Mouse (Mus musculus) adrenal gland, adult 10 weeks (tissue): Measurements from ENCODE around the gene Hint1. TPM values are rescaled to one million over a fixed set of nuclear protein-coding genes. Genes with fewer than 3 reads are reported as not detected.

Experiments
- polyA plus RNA-seq: library from polyadenylated mRNA; stranded (reverse); fragments of 350-450 nt; fragmentation: Illumina TruSeq; extraction: RNeasy Lipid Tissue Mini Kit (QIAGEN cat#74804); gene quantifications from one replicate; pipeline ENCODE4 v1.2.3, GENCODE M21; 2014; ENCODE audit warnings: low read depth, low replicate concordance

The Hint1 gene
- 214 TPM for polyA plus RNA-seq

GRCm38 (mm10) chr11:54866119-54867048 lies at the start of gene Hint1:
Hint1 (plus strand) TSS chr11:54866383.

GRCm38 (mm10) chr11:54860256-54861038 lies 5.7 kb upstream of the Hint1 start, which contains the start of gene Lyrm7:
Lyrm7 (minus strand) TSS chr11:54860916.

DNA sequence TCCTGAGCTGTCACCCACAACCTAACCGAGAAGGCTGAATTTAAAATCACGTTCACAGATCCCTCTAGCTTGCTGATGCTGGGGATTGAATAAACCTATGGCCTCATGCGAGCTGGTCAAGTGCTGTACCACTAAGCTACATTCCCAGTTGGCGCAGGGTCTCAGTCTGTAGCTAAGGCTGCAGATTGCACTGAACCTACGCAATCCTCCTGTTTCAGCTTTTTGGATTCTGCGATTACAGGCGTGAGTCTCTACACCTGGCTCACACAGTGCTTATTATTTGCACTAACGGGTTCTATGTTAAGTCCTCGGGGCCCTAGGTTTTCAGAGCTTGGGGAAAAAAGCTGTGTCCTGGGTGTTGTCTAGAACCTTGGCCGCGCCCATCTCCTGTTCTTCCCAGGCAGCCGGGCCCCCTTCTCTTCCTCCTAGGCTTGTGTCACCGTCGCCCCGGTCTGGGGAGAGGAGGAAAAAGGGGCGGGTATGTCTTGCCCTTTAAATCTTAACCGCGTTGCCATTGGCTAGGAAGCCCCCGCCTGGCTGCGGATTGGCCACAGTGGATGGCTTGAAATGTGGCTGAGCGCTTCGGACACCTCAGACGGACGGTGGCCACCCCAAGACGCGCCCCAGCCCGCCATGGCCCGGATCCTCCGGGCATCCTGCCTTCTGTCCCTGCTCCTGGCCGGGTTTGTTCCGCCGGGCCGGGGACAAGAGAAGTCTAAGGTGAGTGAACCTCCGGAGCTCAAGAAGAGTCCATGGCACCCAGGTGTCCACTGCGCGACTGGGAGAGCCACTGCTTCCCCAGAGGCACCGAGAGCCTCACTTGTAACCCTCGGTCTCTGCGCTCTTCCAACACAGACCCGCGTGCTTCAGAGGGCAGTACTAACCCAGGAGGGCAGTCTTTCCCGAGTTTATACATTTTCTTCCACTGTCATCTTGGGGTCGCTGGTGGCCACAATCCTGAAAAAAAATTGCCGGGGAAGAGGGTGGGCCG lies 36.4 kb downstream of the Hint1 start, which contains the start of gene Gpx3:
Gpx3 (plus strand) TSS at position 121 of the 991 bp plus-strand sequence.

Other genes with a start within 250 kb of the Hint1 start
- 32.6 TPM for gene Cdc42se2, start 78.7 kb upstream of the Hint1 start, polyA plus RNA-seq
- 14.8 TPM for gene Lyrm7, start 5.5 kb upstream of the Hint1 start, polyA plus RNA-seq
- 106 TPM for gene Gpx3, start 36.1 kb downstream of the Hint1 start, polyA plus RNA-seq
- 3.7 TPM for gene Tnip1, start 96.5 kb downstream of the Hint1 start, polyA plus RNA-seq
- gene Anxa6, start 167.1 kb downstream of the Hint1 start, polyA plus RNA-seq: 14.3 TPM
- gene Ccdc69, start 211.7 kb downstream of the Hint1 start, polyA plus RNA-seq: 4.0 TPM
- 166 TPM for gene Gm2a, start 231.7 kb downstream of the Hint1 start, polyA plus RNA-seq